ENCODE assay signal across 15 mouse cellular contexts in the genomic region with DNA sequence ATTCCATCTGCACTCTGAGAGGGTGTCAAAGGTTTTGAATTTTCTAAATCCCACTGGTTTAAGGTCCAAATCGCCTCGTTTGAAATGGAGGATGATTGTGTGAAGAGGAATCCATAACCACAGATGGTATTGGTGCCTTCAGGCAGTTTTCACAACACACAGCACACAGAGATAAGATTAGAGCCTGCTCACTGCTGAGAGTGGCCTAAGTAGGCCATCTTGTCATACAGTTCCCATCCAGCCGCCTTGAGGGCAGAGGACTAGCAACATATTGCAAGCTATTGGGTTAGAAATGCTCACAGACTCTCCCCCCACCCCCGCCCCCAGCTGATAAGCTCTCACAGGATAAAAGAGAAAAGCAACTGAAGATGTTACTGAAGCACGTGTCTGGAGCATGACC.
A peak's percentile ranks its signal among the peaks of the same experiment; 100 is the strongest.
DNase-seq lines count a peak whose midpoint lies in the region; ATAC-seq and TF ChIP-seq lines count a peak whose summit lies in the region.
"Had no signal": no experiment of that assay in that cellular context is flagged by ENCODE, and none has a peak within 500 bp of the region (broad histone marks: within the 10 kb centered on the region; RNA-seq: fewer than 3 reads in every experiment).

No protein-coding gene starts in this region.

- no peak overlapping the region for H3K4me2 ChIP-seq in forebrain, postnatal 0 days (ENCODE audit: low read depth)
- no peak overlapping the region for H3K4me2 ChIP-seq in forebrain, embryonic 13.5 days
- H3K4me2 ChIP-seq in midbrain, embryonic 14.5 days (ENCODE audit: low read length): no peak overlapping the region
- H3K4me2 ChIP-seq: limb, embryonic 13.5 days had no signal

- 48% methylated on average over 5 of the region's 5 CpGs for WGBS in forebrain, postnatal 0 days
- WGBS in forebrain, embryonic 13.5 days: 53% methylated on average over 5 of the region's 5 CpGs
- WGBS in midbrain, embryonic 14.5 days: 31% methylated on average over 5 of the region's 5 CpGs

- peak; percentile 55; the same call in 1 of the 2 replicates for ATAC-seq in forebrain, postnatal 0 days
- no peak for ATAC-seq in forebrain, embryonic 13.5 days
- ATAC-seq in midbrain, embryonic 14.5 days (ENCODE audit: low FRiP score, low TSS enrichment): peak; percentile 64; the same call in 1 of the 2 replicates
- ATAC-seq: intestine, embryonic 16.5 days had no signal

- H3K27ac ChIP-seq in forebrain, postnatal 0 days (ENCODE audit: low read depth, low read length): no peak overlapping the region
- H3K27ac ChIP-seq in forebrain, embryonic 13.5 days: no peak overlapping the region
- H3K27ac ChIP-seq in midbrain, embryonic 14.5 days (replicated peaks; ENCODE audit: low read depth, low read length): no peak overlapping the region
- H3K27ac ChIP-seq: limb, embryonic 13.5 days had no signal

- no peaks in the 10 kb centered on the region for H3K27me3 ChIP-seq in forebrain, postnatal 0 days (ENCODE audit: insufficient read depth, low read length)
- no peaks in the 10 kb centered on the region for H3K27me3 ChIP-seq in forebrain, embryonic 13.5 days
- H3K27me3 ChIP-seq in midbrain, embryonic 14.5 days (ENCODE audit: control insufficient read depth, insufficient read depth, low read length): no peaks in the 10 kb centered on the region
- H3K27me3 ChIP-seq: limb, embryonic 13.5 days; megakaryocyte, embryonic 14.5 days had no signal

- no peaks in the 10 kb centered on the region for H3K4me1 ChIP-seq in forebrain, postnatal 0 days (ENCODE audit: insufficient read depth)
- no peaks in the 10 kb centered on the region for H3K4me1 ChIP-seq in forebrain, embryonic 13.5 days
- no peaks in the 10 kb centered on the region for H3K4me1 ChIP-seq in midbrain, embryonic 14.5 days (ENCODE audit: control insufficient read depth, insufficient read depth, low read length)
- H3K4me1 ChIP-seq: limb, embryonic 13.5 days; megakaryocyte, embryonic 14.5 days had no signal

- no peak overlapping the region for H3K4me3 ChIP-seq in forebrain, postnatal 0 days (ENCODE audit: low read depth, low read length)
- H3K4me3 ChIP-seq in forebrain, embryonic 13.5 days: no peak overlapping the region
- H3K4me3 ChIP-seq in midbrain, embryonic 14.5 days (replicated peaks; ENCODE audit: low read depth, low read length): no peak overlapping the region
- H3K4me3 ChIP-seq: limb, embryonic 13.5 days; megakaryocyte, embryonic 14.5 days had no signal

- H3K36me3 ChIP-seq in forebrain, postnatal 0 days (ENCODE audit: insufficient read depth): no peaks in the 10 kb centered on the region
- H3K36me3 ChIP-seq in forebrain, embryonic 13.5 days (ENCODE audit: poor library complexity, severe bottlenecking): no peaks in the 10 kb centered on the region
- no peaks in the 10 kb centered on the region for H3K36me3 ChIP-seq in midbrain, embryonic 14.5 days (ENCODE audit: control insufficient read depth, insufficient read depth, low read length)
- H3K36me3 ChIP-seq: limb, embryonic 13.5 days had no signal

- H3K9ac ChIP-seq in forebrain, postnatal 0 days: no peak overlapping the region
- no peak overlapping the region for H3K9ac ChIP-seq in forebrain, embryonic 13.5 days
- H3K9ac ChIP-seq in midbrain, embryonic 14.5 days (replicated peaks; ENCODE audit: low read length): no peak overlapping the region
- H3K9ac ChIP-seq: limb, embryonic 13.5 days had no signal

- DNase-seq in forebrain, postnatal 0 days: no peak
- peak; percentile 7 for DNase-seq in cerebellum, adult 11 months
- DNase-seq in embryo, embryonic 11 days: peak; percentile 4
- DNase-seq in midbrain, embryonic 14.5 days: peak; percentile 37
- no peak for DNase-seq in frontal cortex, adult 2 months (ENCODE audit: extremely low spot score in 1 of 2, low spot score in 1 of 2)
- DNase-seq in right cerebral cortex, postnatal 4 days: no peak
- DNase-seq in lung, postnatal 14 days: no peak
- DNase-seq: adrenal gland, postnatal 25 days; heart, postnatal 14 days; kidney, postnatal 36 days; lung, adult 2 months had no signal

- no peak for TF ChIP-seq CTCF in forebrain, postnatal 0 days (IDR thresholded peaks at IDR 0.05; ENCODE audit: low read depth)

- no peaks in the 10 kb centered on the region for H3K9me3 ChIP-seq in forebrain, postnatal 0 days (ENCODE audit: low read length)
- no peaks in the 10 kb centered on the region for H3K9me3 ChIP-seq in forebrain, embryonic 13.5 days (replicated peaks)
- H3K9me3 ChIP-seq in midbrain, embryonic 14.5 days (ENCODE audit: control insufficient read depth, low read length): no peaks in the 10 kb centered on the region
- H3K9me3 ChIP-seq: limb, embryonic 13.5 days; megakaryocyte, embryonic 14.5 days had no signal

Comparison
In these comparisons a context has a peak if more than half of its experiments do, and no peak if none do; other contexts are left out.
1. DNase-seq: peak in cerebellum, adult 11 months (single experiment), embryo, embryonic 11 days (single experiment) and midbrain, embryonic 14.5 days (single experiment); none in forebrain, postnatal 0 days (single experiment), frontal cortex, adult 2 months (0 of 2), right cerebral cortex, postnatal 4 days (single experiment) and lung, postnatal 14 days (single experiment).